Mouse (Mus musculus): ENCODE data around the gene Ghr. TPM values are rescaled to one million over a fixed set of nuclear protein-coding genes. Genes with fewer than 3 reads are reported as not detected.

The Ghr gene
- polyA plus RNA-seq, 1 experiment from 2014 or later, result 10.7 TPM

DNA sequence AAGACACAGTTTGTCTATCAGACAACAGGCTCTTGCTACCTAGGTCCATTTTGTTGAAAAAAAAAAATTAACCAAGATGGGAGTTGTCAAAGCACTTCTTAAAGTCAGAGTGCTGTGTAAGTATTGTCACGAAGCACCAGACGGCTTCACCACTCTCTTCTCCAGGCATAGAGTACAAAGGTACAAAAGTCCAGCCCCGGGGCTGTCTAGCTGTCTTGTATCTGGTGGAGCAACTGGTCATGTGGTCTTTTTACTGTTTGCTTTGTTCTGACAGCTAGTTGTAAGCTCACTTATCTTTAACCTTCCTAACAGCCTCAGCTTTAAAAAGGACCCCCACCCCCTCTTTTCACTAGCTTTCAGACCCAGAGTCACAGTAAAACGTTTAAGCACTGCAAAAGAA is 1.1 kb upstream of the Ghr start:
- Histone ChIP-seq H3K4me3 (replicated peaks; ENCODE audit: low read depth, low read length) (no peak overlapping the region), H3K9me3 (ENCODE audit: control insufficient read depth, low read length) (no peaks in the 10 kb centered on the region), H3K4me2 (ENCODE audit: low read length) (no peak overlapping the region), H3K27ac (replicated peaks; ENCODE audit: low read depth, low read length) (no peak overlapping the region), H3K27me3 (ENCODE audit: control insufficient read depth, insufficient read depth, low read length) (no peaks in the 10 kb centered on the region), H3K9ac (replicated peaks; ENCODE audit: low read length) (no peak overlapping the region), H3K36me3 (ENCODE audit: control insufficient read depth, insufficient read depth, low read length) (no peaks in the 10 kb centered on the region), H3K4me1 (ENCODE audit: control insufficient read depth, insufficient read depth, low read length) (peaks cover 8% of the 10 kb centered on the region; the same call in 1 of the 2 replicates)
- no peak for ATAC-seq (ENCODE audit: low FRiP score, low TSS enrichment)
- no peak for DNase-seq
- WGBS, result 70% methylated on average over 4 of the region's 4 CpGs

DNA sequence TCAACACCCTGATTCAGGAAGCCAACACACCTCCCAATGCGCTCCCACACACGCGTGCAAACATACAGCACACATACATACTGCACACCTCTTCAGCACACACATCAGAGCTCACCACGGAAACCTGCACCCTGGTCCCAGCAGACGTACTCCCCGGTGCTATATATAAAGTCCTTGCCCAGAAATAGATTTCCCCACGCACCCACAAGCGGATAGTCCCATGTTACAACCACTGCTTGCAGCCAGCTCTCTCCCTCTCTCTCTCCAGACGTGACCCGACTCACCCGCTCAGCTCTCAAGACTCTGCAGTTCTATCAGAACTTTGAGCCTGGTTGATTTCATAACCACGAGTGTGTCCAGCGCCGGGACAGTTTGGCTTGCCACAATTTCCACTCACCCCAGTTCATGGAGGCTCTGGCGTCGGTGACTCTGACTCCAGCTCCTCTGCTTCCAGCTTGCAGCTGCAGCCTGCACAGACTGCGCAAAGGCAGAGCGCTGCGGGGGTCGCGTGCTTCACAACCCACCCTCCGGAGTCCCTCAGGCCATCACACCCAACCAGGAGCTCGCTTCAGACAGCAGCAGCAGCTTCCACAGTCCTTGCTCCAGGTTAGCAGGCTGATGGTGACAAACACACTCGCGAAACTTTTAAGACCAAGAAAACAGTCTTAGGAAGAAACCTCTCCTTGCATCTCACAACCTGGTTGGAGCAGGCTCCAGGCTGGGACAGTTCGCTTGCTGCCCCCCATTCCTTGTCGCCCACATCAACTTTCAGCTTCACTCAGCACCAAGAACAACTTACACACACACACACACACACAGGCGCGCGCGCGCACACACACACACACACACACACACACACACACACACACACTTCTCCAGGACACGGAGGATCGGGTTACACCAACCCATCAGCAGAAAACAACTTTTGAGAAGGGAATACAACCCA is 1.2 kb downstream of the Ghr start:
- peak; percentile 43 for ATAC-seq (ENCODE audit: low FRiP score, low TSS enrichment)
- WGBS, result 9% methylated on average over 34 of the region's 34 CpGs
- Histone ChIP-seq H3K36me3 (ENCODE audit: control insufficient read depth, insufficient read depth, low read length) (no peaks in the 10 kb centered on the region), H3K9ac (replicated peaks; ENCODE audit: low read length) (peak overlapping the region; percentile 40; the same call in 1 of the 2 replicates), H3K4me3 (replicated peaks; ENCODE audit: low read depth, low read length) (peak overlapping the region; percentile 64), H3K4me1 (ENCODE audit: control insufficient read depth, insufficient read depth, low read length) (peaks cover 8% of the 10 kb centered on the region; the same call in 1 of the 2 replicates), H3K27ac (replicated peaks; ENCODE audit: low read depth, low read length) (no peak overlapping the region; the same call in 1 of the 2 replicates), H3K9me3 (ENCODE audit: control insufficient read depth, low read length) (no peaks in the 10 kb centered on the region), H3K4me2 (ENCODE audit: low read length) (peak overlapping the region; percentile 79), H3K27me3 (ENCODE audit: control insufficient read depth, insufficient read depth, low read length) (no peaks in the 10 kb centered on the region)
- DNase-seq, result peak; percentile 66

DNA sequence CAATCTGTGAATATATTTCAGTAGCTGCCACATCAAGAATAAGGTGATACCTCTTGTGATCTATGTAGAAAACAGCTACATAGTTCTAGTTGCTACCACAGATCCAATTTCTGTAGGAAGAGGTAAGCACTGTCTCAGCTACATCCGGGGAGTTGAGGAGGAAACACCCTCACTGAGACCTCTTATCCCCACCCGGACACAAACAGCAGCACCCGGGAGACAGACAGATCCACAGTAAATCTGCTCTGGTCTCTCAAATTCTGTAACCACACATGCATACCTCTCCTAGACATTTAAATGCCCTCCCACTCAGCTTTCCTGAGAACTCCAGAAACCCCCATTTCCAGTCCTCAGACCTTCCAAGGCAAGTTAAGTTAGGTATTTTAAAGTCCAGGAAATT is 2.0 kb downstream of the Ghr start:
- Histone ChIP-seq H3K9ac (replicated peaks; ENCODE audit: low read length) (no peak overlapping the region), H3K27me3 (ENCODE audit: control insufficient read depth, insufficient read depth, low read length) (no peaks in the 10 kb centered on the region), H3K27ac (replicated peaks; ENCODE audit: low read depth, low read length) (no peak overlapping the region), H3K4me2 (ENCODE audit: low read length) (peak overlapping the region; percentile 79), H3K4me1 (ENCODE audit: control insufficient read depth, insufficient read depth, low read length) (peaks cover 8% of the 10 kb centered on the region; the same call in 1 of the 2 replicates), H3K4me3 (replicated peaks; ENCODE audit: low read depth, low read length) (peak overlapping the region; percentile 64; the same call in 1 of the 2 replicates), H3K9me3 (ENCODE audit: control insufficient read depth, low read length) (no peaks in the 10 kb centered on the region), H3K36me3 (ENCODE audit: control insufficient read depth, insufficient read depth, low read length) (no peaks in the 10 kb centered on the region)
- DNase-seq (no peak), ATAC-seq (ENCODE audit: low FRiP score, low TSS enrichment) (no peak)
- 53% methylated on average over 3 of the region's 3 CpGs for WGBS

DNA sequence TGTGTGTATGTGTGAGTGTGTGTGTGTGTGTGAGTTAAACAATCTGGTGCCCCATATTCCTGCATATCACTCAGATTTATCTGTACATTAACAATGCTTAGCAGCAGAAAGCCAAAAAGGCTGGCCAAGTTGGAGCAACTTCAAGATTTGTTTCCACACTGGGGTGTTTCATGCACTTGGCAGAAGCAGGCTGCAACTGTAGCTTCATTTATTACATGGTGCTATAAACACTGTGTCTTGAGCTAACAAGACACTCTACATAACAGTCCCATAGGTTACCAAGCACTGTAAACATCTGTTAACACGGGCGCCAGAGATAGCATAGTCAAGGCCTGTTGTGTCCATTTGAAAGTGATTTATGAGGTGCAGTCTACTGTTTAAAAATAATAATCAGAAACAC is 3.1 kb downstream of the Ghr start:
- ATAC-seq (ENCODE audit: low FRiP score, low TSS enrichment) (no peak), DNase-seq (no peak)
- no peak overlapping the region for H3K9ac ChIP-seq (replicated peaks; ENCODE audit: low read length)
- peaks cover 8% of the 10 kb centered on the region; the same call in 1 of the 2 replicates for H3K4me1 ChIP-seq (ENCODE audit: control insufficient read depth, insufficient read depth, low read length)
- H3K36me3 ChIP-seq (ENCODE audit: control insufficient read depth, insufficient read depth, low read length), result no peaks in the 10 kb centered on the region
- H3K9me3 ChIP-seq (ENCODE audit: control insufficient read depth, low read length), result no peaks in the 10 kb centered on the region
- H3K27me3 ChIP-seq (ENCODE audit: control insufficient read depth, insufficient read depth, low read length), result no peaks in the 10 kb centered on the region
- no peak overlapping the region for H3K4me3 ChIP-seq (replicated peaks; ENCODE audit: low read depth, low read length)
- no peak overlapping the region for H3K4me2 ChIP-seq (ENCODE audit: low read length)
- 89% methylated on average over 2 of the region's 2 CpGs for WGBS
- no peak overlapping the region for H3K27ac ChIP-seq (replicated peaks; ENCODE audit: low read depth, low read length)

DNA sequence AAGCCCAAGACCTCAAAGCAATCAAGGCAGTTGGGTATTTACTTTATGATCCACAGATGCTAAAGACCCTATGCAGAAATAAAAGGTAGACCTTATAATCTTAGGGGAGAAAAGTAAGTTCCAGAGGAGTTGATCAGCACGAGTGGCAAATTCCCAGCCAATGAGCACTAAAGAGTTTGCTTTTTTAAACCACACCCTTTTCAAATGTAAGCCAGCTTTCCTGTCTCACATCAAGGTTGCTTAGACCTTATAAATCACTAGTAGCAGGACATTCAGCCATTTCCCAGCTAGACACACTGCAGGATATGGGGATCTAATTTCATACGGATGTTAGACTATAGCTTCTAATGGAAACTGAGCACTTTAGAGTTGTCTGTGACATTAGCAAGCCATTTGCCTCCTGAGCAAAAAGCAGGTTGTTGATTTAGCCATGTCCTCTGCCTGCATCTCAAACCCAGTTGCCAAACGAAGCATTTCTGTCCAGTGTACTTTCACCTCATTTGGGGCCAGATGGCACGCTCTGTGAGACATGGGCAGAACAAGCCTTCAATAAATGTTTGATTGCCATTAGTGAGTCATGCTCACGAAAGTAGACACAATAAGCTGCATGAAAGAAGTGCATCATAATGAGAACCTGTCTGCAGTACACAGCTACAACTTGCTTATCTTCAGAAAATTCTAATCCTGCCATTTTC is 4.9 kb downstream of the Ghr start:
- Histone ChIP-seq H3K36me3 (ENCODE audit: control insufficient read depth, insufficient read depth, low read length) (no peaks in the 10 kb centered on the region), H3K9ac (replicated peaks; ENCODE audit: low read length) (no peak overlapping the region), H3K27ac (replicated peaks; ENCODE audit: low read depth, low read length) (no peak overlapping the region), H3K9me3 (ENCODE audit: control insufficient read depth, low read length) (no peaks in the 10 kb centered on the region), H3K27me3 (ENCODE audit: control insufficient read depth, insufficient read depth, low read length) (no peaks in the 10 kb centered on the region), H3K4me1 (ENCODE audit: control insufficient read depth, insufficient read depth, low read length) (peaks cover 8% of the 10 kb centered on the region; the same call in 1 of the 2 replicates), H3K4me2 (ENCODE audit: low read length) (no peak overlapping the region), H3K4me3 (replicated peaks; ENCODE audit: low read depth, low read length) (no peak overlapping the region)
- no peak for ATAC-seq (ENCODE audit: low FRiP score, low TSS enrichment)
- 75% methylated on average over 5 of the region's 5 CpGs for WGBS
- no peak for DNase-seq

DNA sequence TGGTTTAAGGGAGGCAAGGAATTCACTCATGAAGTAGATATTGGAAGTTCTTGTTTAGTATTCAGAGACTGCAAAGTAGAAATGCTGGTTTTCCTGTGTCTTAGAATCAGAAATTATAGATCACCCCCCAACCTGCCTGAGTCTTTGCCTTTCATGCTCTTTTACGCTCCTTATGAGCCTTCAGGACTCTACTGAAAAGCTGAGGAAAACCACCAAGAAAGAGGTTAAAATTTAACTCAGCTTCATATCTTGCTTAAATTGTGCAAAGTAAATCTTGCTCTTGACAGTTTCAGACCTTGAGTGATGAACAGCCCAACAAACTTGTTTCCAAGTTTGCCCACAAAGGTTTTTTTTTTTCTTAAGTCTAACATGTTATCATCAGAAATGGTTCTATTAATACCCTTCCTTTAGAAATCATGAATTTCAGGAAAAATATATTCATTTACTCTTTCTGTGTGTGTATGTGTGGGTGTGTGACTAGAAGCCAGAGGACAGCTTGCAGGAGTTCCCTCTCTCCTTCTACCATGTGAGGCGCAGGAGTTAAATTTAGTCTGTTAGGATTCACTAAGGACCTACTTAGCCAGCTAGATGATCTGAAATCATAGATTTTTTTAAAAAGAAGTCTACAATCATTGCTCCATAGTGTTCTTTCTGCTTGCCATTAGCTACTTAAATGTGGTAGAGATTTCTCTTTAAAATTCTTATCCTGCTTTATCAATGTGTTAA is 14.0 kb downstream of the Ghr start:
- H3K4me2 ChIP-seq (ENCODE audit: low read length), result no peak overlapping the region
- no peaks in the 10 kb centered on the region for H3K4me1 ChIP-seq (ENCODE audit: control insufficient read depth, insufficient read depth, low read length)
- no peak overlapping the region for H3K27ac ChIP-seq (replicated peaks; ENCODE audit: low read depth, low read length)
- no peak overlapping the region for H3K4me3 ChIP-seq (replicated peaks; ENCODE audit: low read depth, low read length)
- no peak overlapping the region for H3K9ac ChIP-seq (replicated peaks; ENCODE audit: low read length)
- ATAC-seq (ENCODE audit: low FRiP score, low TSS enrichment) (no peak), DNase-seq (no peak)
- 94% methylated on average over 2 of the region's 2 CpGs for WGBS
- no peaks in the 10 kb centered on the region for H3K36me3 ChIP-seq (ENCODE audit: control insufficient read depth, insufficient read depth, low read length)
- no peaks in the 10 kb centered on the region for H3K9me3 ChIP-seq (ENCODE audit: control insufficient read depth, low read length)
- no peaks in the 10 kb centered on the region for H3K27me3 ChIP-seq (ENCODE audit: control insufficient read depth, insufficient read depth, low read length)

DNA sequence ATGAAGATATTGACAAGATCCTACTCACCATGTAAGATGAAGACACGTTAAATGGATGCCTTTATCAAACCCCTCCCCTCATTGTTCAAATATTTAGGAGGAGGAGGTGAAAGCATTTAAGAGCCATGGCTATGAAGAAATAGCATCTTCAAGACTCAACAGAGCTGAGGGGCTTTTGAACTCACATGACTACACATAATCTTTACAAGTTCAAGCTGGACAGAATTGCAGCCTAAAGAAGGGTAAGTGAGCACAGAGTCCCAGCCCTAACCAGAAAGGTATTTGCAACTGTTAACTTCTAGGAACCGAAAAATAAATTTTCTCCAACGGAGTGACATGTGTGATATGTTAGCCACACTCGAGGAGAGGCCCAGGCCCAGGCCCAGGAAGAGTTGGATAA is 18.7 kb downstream of the Ghr start:
- H3K36me3 ChIP-seq (ENCODE audit: control insufficient read depth, insufficient read depth, low read length), result no peaks in the 10 kb centered on the region
- H3K9me3 ChIP-seq (ENCODE audit: control insufficient read depth, low read length), result no peaks in the 10 kb centered on the region
- no peak overlapping the region for H3K27ac ChIP-seq (replicated peaks; ENCODE audit: low read depth, low read length)
- no peak overlapping the region for H3K4me2 ChIP-seq (ENCODE audit: low read length)
- ATAC-seq (ENCODE audit: low FRiP score, low TSS enrichment) (no peak), DNase-seq (no peak)
- WGBS, result 85% methylated on average over 4 of the region's 4 CpGs
- no peaks in the 10 kb centered on the region for H3K27me3 ChIP-seq (ENCODE audit: control insufficient read depth, insufficient read depth, low read length)
- H3K9ac ChIP-seq (replicated peaks; ENCODE audit: low read length), result no peak overlapping the region
- no peaks in the 10 kb centered on the region for H3K4me1 ChIP-seq (ENCODE audit: control insufficient read depth, insufficient read depth, low read length)
- no peak overlapping the region for H3K4me3 ChIP-seq (replicated peaks; ENCODE audit: low read depth, low read length)

DNA sequence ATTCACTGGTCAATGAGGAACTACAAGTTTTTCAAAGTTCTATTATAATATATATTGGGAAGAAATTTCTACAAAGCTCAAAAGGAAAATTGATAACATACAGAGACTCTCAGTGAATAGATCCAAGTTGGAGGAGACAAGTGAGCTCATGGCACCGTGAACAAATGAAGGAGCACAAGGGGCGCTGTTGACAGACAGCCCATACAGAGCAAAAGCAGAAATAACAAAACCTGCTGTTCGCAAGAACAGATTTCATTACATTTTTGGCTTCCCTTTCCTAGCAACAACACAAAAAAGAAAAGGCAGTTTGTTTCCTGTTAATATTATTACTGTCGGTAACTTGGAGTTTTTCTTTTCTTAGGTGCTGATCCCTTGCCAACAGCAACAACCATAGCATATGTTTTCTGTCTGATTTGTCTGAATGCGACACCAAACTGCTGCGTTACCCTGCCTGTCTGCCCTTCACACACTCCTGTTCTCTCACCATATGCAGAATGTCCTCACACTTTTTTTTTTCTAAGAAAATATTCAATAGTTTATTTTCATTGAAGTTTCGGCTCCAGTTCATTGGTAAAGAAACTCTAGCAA is 19.3 kb downstream of the Ghr start:
- Histone ChIP-seq H3K9me3 (ENCODE audit: control insufficient read depth, low read length) (no peaks in the 10 kb centered on the region), H3K4me1 (ENCODE audit: control insufficient read depth, insufficient read depth, low read length) (no peaks in the 10 kb centered on the region), H3K36me3 (ENCODE audit: control insufficient read depth, insufficient read depth, low read length) (no peaks in the 10 kb centered on the region), H3K27ac (replicated peaks; ENCODE audit: low read depth, low read length) (no peak overlapping the region), H3K4me2 (ENCODE audit: low read length) (no peak overlapping the region), H3K4me3 (replicated peaks; ENCODE audit: low read depth, low read length) (no peak overlapping the region), H3K9ac (replicated peaks; ENCODE audit: low read length) (no peak overlapping the region), H3K27me3 (ENCODE audit: control insufficient read depth, insufficient read depth, low read length) (no peaks in the 10 kb centered on the region)
- ATAC-seq (ENCODE audit: low FRiP score, low TSS enrichment) (no peak), DNase-seq (peak; percentile 18)
- WGBS, result 62% methylated on average over 7 of the region's 7 CpGs

All from midbrain, embryonic 14.5 days (tissue).